Mouse (Mus musculus) hindbrain, embryonic 16.5 days (tissue): ENCODE measurements around the gene Zbtb17. TPM values are rescaled to one million over a fixed set of nuclear protein-coding genes. Genes with fewer than 3 reads are reported as not detected.

ENCODE experiments used
- ATAC-seq: fragments of 200-750 bp; cut with Nextera tagmentation; 2 replicates; pipeline ENCODE4 v1.8.0; 2017; ENCODE audit warnings: moderate TSS enrichment, moderate library complexity
- H3K27ac ChIP-seq: fragments of 300-500 bp; sonication (generic); 2 replicates; pipeline ENCODE4 v1.5.1; 2014; ENCODE audit warnings: low read depth, mild to moderate bottlenecking, control low read depth, low read length, moderate library complexity
- H3K27me3 ChIP-seq: fragments of 300-500 bp; sonication (generic); replicated peaks from 2 replicates; pipeline ENCODE4 v1.6.1; 2014; ENCODE audit warnings: low read length; ENCODE audit not compliant: control insufficient read depth, insufficient read depth
- H3K36me3 ChIP-seq: fragments of 300-500 bp; sonication (generic); 2 replicates; pipeline ENCODE4 v1.6.1; 2014; ENCODE audit warnings: mild to moderate bottlenecking, low read length, moderate library complexity, mixed read lengths; ENCODE audit not compliant: control insufficient read depth, insufficient read depth
- H3K4me1 ChIP-seq: fragments of 300-500 bp; sonication (generic); 2 replicates; pipeline ENCODE4 v1.6.1; 2014; ENCODE audit warnings: low read depth, low read length; ENCODE audit not compliant: control insufficient read depth, insufficient read depth
- H3K4me2 ChIP-seq: fragments of 300-500 bp; sonication (generic); 2 replicates; pipeline ENCODE4 v1.6.1; 2014; ENCODE audit warnings: mild to moderate bottlenecking, low read length, control low read depth, moderate library complexity
- H3K4me3 ChIP-seq: fragments of 300-500 bp; sonication (generic); 2 replicates; pipeline ENCODE4 v1.5.1; 2014; ENCODE audit warnings: mild to moderate bottlenecking, low read length, control low read depth, moderate library complexity
- H3K9ac ChIP-seq: fragments of 300-500 bp; sonication (generic); 2 replicates; pipeline ENCODE4 v1.6.1; 2014; ENCODE audit warnings: low read depth, mild to moderate bottlenecking, control low read depth, low read length, moderate library complexity
- H3K9me3 ChIP-seq: fragments of 300-500 bp; sonication (generic); 2 replicates; pipeline ENCODE4 v1.6.1; 2014; ENCODE audit warnings: mild to moderate bottlenecking, low read length, moderate library complexity; ENCODE audit not compliant: control insufficient read depth
- WGBS: fragments of 180-500 bp; shearing (Covaris S2); extraction: QIAGEN DNeasy Blood & Tissue Kit; methylation state at CpG from one replicate; pipeline ENCODE4 v1.1.7; 2014; 5-methylcytosine and 5-hydroxymethylcytosine counted together
- polyA plus RNA-seq: library from polyadenylated mRNA; unstranded; fragments of >200 nt; fragmentation: Nextera tagmentation; extraction: Ambion mirVana; gene quantifications from 2 replicates; pipeline ENCODE4 v1.2.1, GENCODE M21; 2015

Gene Zbtb17
- polyA plus RNA-seq, 1 experiment from 2014 or later, result 39.5 TPM

DNA sequence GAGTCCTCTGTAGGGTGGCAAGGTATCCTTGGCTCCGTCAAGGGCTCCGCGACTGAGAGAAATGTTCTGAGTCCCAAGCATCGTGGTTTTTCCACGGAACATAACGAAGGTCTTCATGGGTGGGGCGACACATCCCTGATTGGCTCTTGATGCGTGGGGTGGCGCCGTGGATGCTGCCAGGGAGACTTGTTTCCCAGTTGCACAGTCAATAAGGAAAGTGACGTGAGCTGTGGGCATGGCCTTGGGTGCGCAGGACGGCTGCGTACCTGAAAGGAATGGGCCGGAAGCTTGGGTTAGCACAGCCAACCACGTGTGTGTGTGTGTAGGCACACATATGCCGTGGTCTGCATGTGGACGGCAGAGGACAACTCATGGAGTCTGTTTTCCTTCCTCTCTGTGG is 11.3 kb upstream of the Zbtb17 start:
- H3K4me2 ChIP-seq, result no peak overlapping the region
- no peaks in the 10 kb centered on the region for H3K36me3 ChIP-seq
- WGBS, result 85% methylated on average over 18 of the region's 18 CpGs
- no peaks in the 10 kb centered on the region for H3K27me3 ChIP-seq
- H3K4me1 ChIP-seq, result peaks cover 2% of the 10 kb centered on the region; the same call in 1 of the 2 replicates
- no peak overlapping the region for H3K27ac ChIP-seq
- no peaks in the 10 kb centered on the region for H3K9me3 ChIP-seq
- H3K9ac ChIP-seq, result no peak overlapping the region
- H3K4me3 ChIP-seq, result no peak overlapping the region
- no peak for ATAC-seq

DNA sequence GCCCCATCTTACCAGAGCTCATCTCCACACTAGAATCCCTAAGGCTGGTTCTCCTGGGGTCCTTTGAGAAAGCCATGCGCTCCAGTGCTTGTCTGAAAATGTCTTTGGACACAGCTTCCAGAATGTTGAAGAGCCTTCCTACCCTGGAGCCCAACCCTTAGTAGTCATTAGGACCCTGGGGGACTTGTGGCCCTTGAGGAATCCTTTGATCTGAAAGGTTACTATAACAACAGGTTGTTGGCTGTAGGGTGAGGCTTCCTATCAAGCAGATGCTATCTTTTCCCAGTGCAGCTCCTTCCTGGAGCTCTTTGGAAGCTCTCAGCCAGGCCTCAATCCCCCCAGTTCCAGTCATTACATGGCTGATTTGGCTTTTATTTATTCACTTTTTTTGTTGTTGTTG is 8.5 kb upstream of the Zbtb17 start, which contains the start of gene Srarp:
Gene Srarp (minus strand): TSS at position 132 of the 400 bp plus-strand sequence.
- peaks cover 2% of the 10 kb centered on the region; the same call in 1 of the 2 replicates for H3K4me1 ChIP-seq
- no peak for ATAC-seq
- H3K9ac ChIP-seq, result no peak within 1 kb of the TSS
- H3K4me2 ChIP-seq, result no peak within 1 kb of the TSS
- no peaks in the 10 kb centered on the region for H3K9me3 ChIP-seq
- H3K27ac ChIP-seq, result no peak within 1 kb of the TSS
- WGBS, result 83% methylated on average over 1 of the region's 1 CpGs
- H3K27me3 ChIP-seq, result no peaks in the 10 kb centered on the region
- no peaks in the 10 kb centered on the region for H3K36me3 ChIP-seq
- no peak within 1 kb of the TSS for H3K4me3 ChIP-seq

DNA sequence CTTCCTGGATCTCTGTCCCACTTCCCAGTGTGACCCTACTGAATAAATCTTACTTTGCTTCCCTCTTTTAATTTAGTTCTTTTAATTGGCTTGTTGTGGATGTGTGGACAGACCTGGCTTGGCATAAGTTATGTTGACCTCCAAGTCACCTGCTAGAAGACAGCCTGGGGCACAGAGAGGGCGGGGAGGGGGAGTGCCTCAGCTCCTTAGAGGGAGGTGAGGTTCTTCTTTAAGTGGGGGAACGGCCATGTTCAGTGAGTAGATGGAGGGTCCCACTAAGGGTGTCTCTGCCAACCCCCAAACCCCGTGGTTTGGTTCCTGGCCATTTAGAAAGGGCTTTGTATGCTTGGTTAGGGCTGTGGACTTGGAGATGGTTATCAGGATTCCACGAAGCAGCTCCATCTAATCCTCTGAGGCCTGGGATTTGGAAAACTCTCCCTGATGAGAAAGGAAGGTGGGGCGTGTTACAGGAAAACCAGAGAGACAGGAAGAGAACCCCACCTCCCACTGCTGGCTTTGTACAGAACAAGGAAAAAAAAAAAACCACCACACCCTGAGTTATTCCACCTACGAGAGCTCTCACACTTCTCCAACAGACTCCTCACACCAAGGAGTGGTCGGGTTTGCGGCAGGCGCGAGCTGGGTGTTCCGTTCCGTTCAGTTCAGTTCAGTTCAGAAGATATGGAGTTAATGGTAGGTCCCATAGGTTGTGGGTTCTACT is 5.2 kb upstream of the Zbtb17 start:
- no peak for ATAC-seq
- peaks cover 5% of the 10 kb centered on the region for H3K4me1 ChIP-seq
- H3K9ac ChIP-seq, result no peak overlapping the region
- H3K27me3 ChIP-seq, result no peaks in the 10 kb centered on the region
- WGBS, result 86% methylated on average over 12 of the region's 12 CpGs
- H3K27ac ChIP-seq, result no peak overlapping the region
- no peaks in the 10 kb centered on the region for H3K9me3 ChIP-seq
- H3K4me3 ChIP-seq, result no peak overlapping the region
- no peak overlapping the region for H3K4me2 ChIP-seq
- H3K36me3 ChIP-seq, result no peaks in the 10 kb centered on the region

DNA sequence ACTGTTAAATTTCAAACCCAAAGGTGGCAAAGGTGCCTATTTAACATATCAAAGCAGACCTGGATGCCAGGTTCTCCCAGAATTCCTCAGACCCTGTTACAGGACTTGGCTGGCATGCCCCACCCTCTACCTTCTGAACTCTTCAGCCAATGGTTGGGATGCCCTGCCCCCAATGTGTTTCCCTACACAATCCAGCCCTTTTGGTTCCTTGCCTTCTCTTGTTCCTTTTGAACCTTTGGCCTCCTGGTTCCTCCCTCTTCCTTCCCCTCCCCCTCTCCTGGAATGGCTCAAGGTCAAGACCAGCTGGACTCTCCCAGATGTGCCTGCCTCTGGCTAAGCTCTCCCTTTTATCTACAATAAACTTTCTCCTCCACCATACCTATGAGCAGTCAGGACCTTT is 3.6 kb upstream of the Zbtb17 start:
- Histone ChIP-seq H3K9me3 (no peaks in the 10 kb centered on the region), H3K9ac (no peak overlapping the region), H3K4me2 (no peak overlapping the region), H3K27ac (no peak overlapping the region), H3K27me3 (no peaks in the 10 kb centered on the region), H3K4me1 (peaks cover 12% of the 10 kb centered on the region), H3K36me3 (no peaks in the 10 kb centered on the region), H3K4me3 (no peak overlapping the region)
- ATAC-seq, result no peak

DNA sequence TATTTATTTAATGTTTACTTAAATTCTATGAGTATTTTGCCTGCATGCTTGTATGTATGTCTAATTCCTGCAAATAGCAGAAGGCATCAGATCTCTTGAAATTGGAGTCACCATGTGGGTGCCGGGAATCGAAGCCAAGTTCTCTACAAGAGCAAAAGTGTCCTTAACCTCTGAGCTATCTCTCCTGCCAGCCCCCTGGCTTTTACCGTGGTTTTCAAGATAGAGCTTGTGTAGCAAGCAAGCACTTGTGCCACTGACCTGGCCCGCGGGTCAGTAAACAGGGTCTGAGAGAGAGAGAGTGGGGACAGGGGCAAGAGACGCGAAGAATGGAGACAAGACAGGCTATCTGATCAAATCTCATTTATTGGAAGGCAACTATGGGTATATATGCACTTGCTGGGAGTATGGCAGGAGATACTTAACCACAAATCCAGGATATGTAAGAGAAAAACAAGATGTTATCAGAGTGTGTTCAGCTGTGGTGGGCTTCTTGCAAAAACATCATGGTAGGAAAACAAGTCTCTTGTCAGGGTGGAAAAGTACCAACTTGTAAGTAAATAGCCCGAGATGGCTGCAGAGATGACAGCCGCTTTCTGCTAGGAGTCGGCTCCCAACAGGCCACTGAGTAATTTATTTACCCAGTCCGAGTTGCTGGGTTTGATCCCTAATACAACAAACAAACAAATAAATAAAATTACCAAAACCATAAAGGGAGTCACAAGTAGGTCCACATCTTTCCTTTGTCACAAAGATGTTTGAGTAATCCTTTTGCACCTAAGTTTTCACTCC is 619 bp upstream of the Zbtb17 start:
- peak overlapping the region; percentile 98 for H3K4me3 ChIP-seq
- H3K9me3 ChIP-seq, result no peaks in the 10 kb centered on the region
- H3K36me3 ChIP-seq, result peaks cover 5% of the 10 kb centered on the region
- no peaks in the 10 kb centered on the region for H3K27me3 ChIP-seq
- peak overlapping the region; percentile 74 for H3K4me2 ChIP-seq
- peak overlapping the region; percentile 99 for H3K9ac ChIP-seq
- 49% methylated on average over 11 of the region's 11 CpGs for WGBS
- no peak overlapping the region for H3K27ac ChIP-seq
- peaks cover 18% of the 10 kb centered on the region for H3K4me1 ChIP-seq
- ATAC-seq, result no peak

DNA sequence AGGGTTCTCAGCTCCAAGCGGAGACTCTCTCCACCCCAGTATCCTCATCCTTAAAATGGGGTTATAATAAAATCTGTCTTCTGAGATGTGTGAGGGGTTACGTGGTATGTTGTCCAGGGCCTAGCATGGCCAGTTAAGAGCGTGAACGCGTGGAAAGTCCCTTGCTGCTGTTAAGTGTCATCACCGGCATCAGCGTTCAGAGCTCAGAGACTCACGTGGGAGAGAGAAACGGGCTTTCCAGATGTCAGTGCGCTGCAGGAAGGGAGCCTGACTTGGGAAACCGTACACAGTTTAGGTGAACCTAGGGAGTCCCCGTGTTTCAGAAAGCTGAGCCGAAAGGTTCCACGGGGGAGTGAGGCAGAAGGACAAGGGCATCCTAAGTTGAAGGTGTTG is 870 bp downstream of the Zbtb17 start:
- H3K4me3 ChIP-seq, result peak overlapping the region; percentile 98
- peaks cover 18% of the 10 kb centered on the region for H3K4me1 ChIP-seq
- ATAC-seq, result 0 out of 2 replicates have a peak, but pooled peaks have one; percentile 26
- peak overlapping the region; percentile 90 for H3K4me2 ChIP-seq
- H3K27me3 ChIP-seq, result no peaks in the 10 kb centered on the region
- WGBS, result 13% methylated on average over 14 of the region's 14 CpGs
- H3K36me3 ChIP-seq, result peaks cover 10% of the 10 kb centered on the region
- no peaks in the 10 kb centered on the region for H3K9me3 ChIP-seq
- H3K27ac ChIP-seq, result peak overlapping the region; percentile 86
- peak overlapping the region; percentile 99 for H3K9ac ChIP-seq

DNA sequence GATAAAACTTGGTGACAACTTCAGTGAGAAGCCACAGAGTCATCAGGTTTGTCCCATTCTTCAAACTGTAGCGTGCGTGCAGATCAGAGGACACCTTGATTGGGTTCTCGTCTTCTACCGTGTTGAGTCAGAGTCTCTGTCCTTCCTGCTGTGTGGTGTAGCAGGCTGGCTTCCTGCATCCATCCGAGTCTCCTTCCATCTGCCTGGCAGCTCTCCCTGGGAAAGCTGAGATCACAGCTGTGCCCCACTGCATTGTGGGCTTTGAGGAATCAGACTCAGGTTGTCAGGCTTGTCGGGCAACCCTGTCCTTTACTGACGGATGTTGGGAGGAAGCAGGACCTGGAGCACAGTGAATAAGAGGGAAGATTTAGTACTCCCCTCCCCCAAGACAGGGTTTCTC is 1.8 kb downstream of the Zbtb17 start:
- no peaks in the 10 kb centered on the region for H3K27me3 ChIP-seq
- no peak overlapping the region for H3K27ac ChIP-seq
- no peak overlapping the region for H3K4me3 ChIP-seq
- no peak for ATAC-seq
- 70% methylated on average over 7 of the region's 7 CpGs for WGBS
- no peak overlapping the region for H3K9ac ChIP-seq
- peaks cover 18% of the 10 kb centered on the region for H3K4me1 ChIP-seq
- H3K4me2 ChIP-seq, result no peak overlapping the region
- peaks cover 10% of the 10 kb centered on the region for H3K36me3 ChIP-seq
- H3K9me3 ChIP-seq, result no peaks in the 10 kb centered on the region

DNA sequence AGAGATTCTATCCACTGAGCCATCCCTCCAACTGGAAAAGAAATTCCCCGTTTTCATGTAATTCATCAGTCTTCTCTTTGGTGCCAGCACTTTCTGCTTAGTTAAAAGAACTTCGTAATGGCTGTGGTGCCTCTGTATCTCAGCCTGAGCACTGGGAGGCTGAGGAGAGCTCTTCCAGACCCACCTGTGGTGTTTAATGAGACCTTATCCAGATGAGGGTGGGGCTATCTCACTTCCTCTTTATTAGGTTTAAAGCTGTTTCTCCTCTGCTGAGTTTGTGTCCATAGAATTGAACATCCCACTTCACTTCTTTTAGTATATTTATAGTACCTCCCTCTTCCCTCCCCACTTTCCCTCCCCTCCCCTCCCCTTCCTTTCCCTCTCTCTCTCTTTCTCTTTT is 6.8 kb downstream of the Zbtb17 start:
- Histone ChIP-seq H3K9me3 (no peaks in the 10 kb centered on the region), H3K9ac (no peak overlapping the region), H3K36me3 (peaks cover 10% of the 10 kb centered on the region), H3K4me3 (no peak overlapping the region), H3K27me3 (no peaks in the 10 kb centered on the region), H3K27ac (no peak overlapping the region), H3K4me2 (no peak overlapping the region), H3K4me1 (peaks cover 8% of the 10 kb centered on the region)
- no peak for ATAC-seq
- WGBS, result 91% methylated on average over 2 of the region's 2 CpGs

DNA sequence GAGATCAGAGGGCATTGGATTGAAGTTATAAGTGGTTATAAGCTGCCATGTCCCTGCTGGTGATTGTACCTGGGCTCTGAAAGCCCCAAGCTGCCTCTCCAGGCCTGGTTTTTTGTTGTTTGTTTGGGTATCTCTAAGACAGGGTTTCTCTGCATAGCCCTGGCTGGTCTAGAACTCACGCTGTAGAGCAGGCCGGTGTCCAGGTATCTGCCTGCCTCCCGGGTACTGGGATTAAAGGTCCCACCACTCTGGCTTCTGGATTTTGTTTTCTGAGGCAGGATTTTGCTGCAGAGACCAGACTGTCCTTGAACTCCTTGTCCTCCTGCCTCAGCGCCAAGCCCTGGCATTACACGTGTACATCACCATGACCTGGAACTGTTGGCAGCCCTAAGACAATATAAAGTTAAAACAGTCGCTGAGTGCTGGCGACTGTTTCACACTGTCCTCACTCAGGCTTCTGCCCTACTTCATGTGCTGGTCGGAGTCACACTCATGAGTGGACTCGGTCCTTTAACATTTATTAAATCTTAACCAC is 7.5 kb downstream of the Zbtb17 start:
- no peaks in the 10 kb centered on the region for H3K27me3 ChIP-seq
- H3K27ac ChIP-seq, result no peak overlapping the region
- ATAC-seq, result no peak
- no peaks in the 10 kb centered on the region for H3K9me3 ChIP-seq
- WGBS, result 96% methylated on average over 9 of the region's 9 CpGs
- H3K4me1 ChIP-seq, result peaks cover 5% of the 10 kb centered on the region; the same call in 1 of the 2 replicates
- no peak overlapping the region for H3K4me2 ChIP-seq
- H3K36me3 ChIP-seq, result peaks cover 10% of the 10 kb centered on the region
- H3K9ac ChIP-seq, result no peak overlapping the region
- no peak overlapping the region for H3K4me3 ChIP-seq
